Mouse (Mus musculus) brown adipose tissue, adult 24 weeks (tissue): ENCODE measurements around the gene Slc22a4. TPM values are rescaled to one million over a fixed set of nuclear protein-coding genes. Genes with fewer than 3 reads are reported as not detected.
"Not testable (repeated sequence)": the region's sequence is repeated elsewhere in the genome, so short reads cannot be mapped to it uniquely, and the experiment has no call there.

ENCODE experiments used
- H3K27ac ChIP-seq: fragments of 200-500 bp; replicated peaks from 2 replicates; pipeline ENCODE4 v1.5.1; 2012; ENCODE audit warnings: low read depth, mild to moderate bottlenecking, low read length
- H3K4me1 ChIP-seq: fragments of 200-500 bp; 2 replicates; pipeline ENCODE4 v1.6.1; 2012; ENCODE audit warnings: low read length, mixed read lengths; ENCODE audit not compliant: control insufficient read depth, insufficient read depth, insufficient read length
- H3K4me3 ChIP-seq: fragments of 200-500 bp; 2 replicates; pipeline ENCODE4 v1.5.1; 2012; ENCODE audit warnings: low read depth, mild to moderate bottlenecking, low read length, moderate library complexity; ENCODE audit not compliant: insufficient read depth
- polyA plus RNA-seq: library from polyadenylated mRNA; stranded (reverse); fragments of >200 nt; gene quantifications from 2 replicates; pipeline ENCODE4 v1.2.4, GENCODE M21; 2012; ENCODE audit not compliant: missing spikeins, insufficient read depth, insufficient read length

The Slc22a4 gene
- polyA plus RNA-seq, 1 experiment, result 1.8 TPM

DNA sequence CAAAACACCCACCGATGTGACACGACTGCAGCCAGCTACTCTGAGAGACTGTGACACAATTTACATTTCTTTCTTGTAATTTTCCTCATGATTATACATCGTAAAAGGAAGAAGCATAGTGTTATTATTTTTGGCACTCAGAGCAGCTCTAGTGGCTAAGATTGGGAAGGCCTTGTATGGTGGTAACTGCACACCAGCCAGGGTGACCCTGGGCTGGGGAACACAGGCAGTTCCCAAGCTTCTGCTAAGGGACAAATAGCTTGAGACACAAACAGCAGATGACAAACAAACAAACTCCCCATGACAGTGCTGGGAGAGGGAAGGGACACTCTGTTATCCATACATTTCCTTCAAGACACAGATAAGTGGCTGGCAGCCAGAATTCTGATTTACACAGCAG lies 77.8 kb downstream of the Slc22a4 start:
- H3K4me1 ChIP-seq, H3K4me3 ChIP-seq, H3K27ac ChIP-seq: not testable (repeated sequence)

Other genes starting within 250 kb of the Slc22a4 start
- 6.5 and 7.8 TPM in 2 replicates for gene Gm12216, start 168.8 kb downstream of the Slc22a4 start, polyA plus RNA-seq
- gene Slc22a5, start 136.4 kb downstream of the Slc22a4 start, polyA plus RNA-seq, result 22.0 and 24.9 TPM in 2 replicates
- 1.4 and 1.8 TPM in 2 replicates for gene Slc22a21, start 47.8 kb downstream of the Slc22a4 start, polyA plus RNA-seq
- 2.9 and 3.5 TPM in 2 replicates for gene Pdlim4, start 40.9 kb upstream of the Slc22a4 start, polyA plus RNA-seq
- 3.6 and 5.6 TPM in 2 replicates for gene P4ha2, start 72.0 kb upstream of the Slc22a4 start, polyA plus RNA-seq
- not detected in 2 replicates for gene Csf2, start 221.6 kb upstream of the Slc22a4 start, polyA plus RNA-seq
- not detected in 2 replicates for gene Il3, start 239.2 kb upstream of the Slc22a4 start, polyA plus RNA-seq